In genomic region chr9:46315807-46316365, GRCm38 (mm10) we compare ENCODE assay signal across 14 mouse cellular contexts. TPM values are rescaled to one million over a fixed set of nuclear protein-coding genes. Genes with fewer than 3 reads are reported as not detected.
A peak's percentile ranks its signal among the peaks of the same experiment; 100 is the strongest.
DNase-seq lines count a peak whose midpoint lies in the region; ATAC-seq and TF ChIP-seq lines count a peak whose summit lies in the region.
"Had no signal": no experiment of that assay in that cellular context is flagged by ENCODE, and none has a peak within 500 bp of the region (broad histone marks: within the 10 kb centered on the region; RNA-seq: fewer than 3 reads in every experiment).

No protein-coding gene starts in this region.

- H3K9ac ChIP-seq in forebrain, embryonic 15.5 days (replicated peaks), result no peak overlapping the region
- H3K9ac ChIP-seq in neural tube, embryonic 13.5 days, result no peak overlapping the region

- peak; percentile 61 for DNase-seq in layer of hippocampus, adult 11-12 months (ENCODE audit: low spot score)
- DNase-seq in layer of hippocampus, adult 9-10 months (ENCODE audit: low spot score), result no peak
- peak; percentile 40 to 54 for DNase-seq in layer of hippocampus, postnatal 10 days (ENCODE audit: low spot score in 2 of 2)
- no peak for DNase-seq in cerebellum, adult 2 months
- DNase-seq in adipocyte (ENCODE audit: low spot score), result no peak
- DNase-seq in ovary, adult 18-20 months (ENCODE audit: low spot score), result no peak
- DNase-seq: adrenal gland, postnatal 25 days; B cell, adult 2 months; kidney, adult 2 months had no signal

- H3K9me3 ChIP-seq in forebrain, embryonic 15.5 days, result no peaks in the 10 kb centered on the region
- H3K9me3 ChIP-seq in neural tube, embryonic 13.5 days, result peaks cover 8% of the 10 kb centered on the region; the same call in 1 of the 2 replicates

- peak overlapping the region; percentile 62 for H3K27ac ChIP-seq in forebrain, embryonic 15.5 days (replicated peaks)
- H3K27ac ChIP-seq in neural tube, embryonic 13.5 days (replicated peaks), result peak overlapping the region; percentile 54; the same call in 1 of the 2 replicates
- no peak overlapping the region for H3K27ac ChIP-seq in cerebellum, adult 2 months (ENCODE audit: insufficient read depth, low read length)
- H3K27ac ChIP-seq: heart, embryonic 10.5 days; stomach, postnatal 0 days had no signal

- TF ChIP-seq CTCF in cerebellum, adult 2 months (IDR thresholded peaks at IDR 0.05; ENCODE audit: borderline replicate concordance, insufficient read depth, low read depth, low read length), result no peak

- ATAC-seq in forebrain, embryonic 15.5 days (replicated peaks), result peak; percentile 72
- ATAC-seq in neural tube, embryonic 13.5 days (ENCODE audit: low read depth), result peak; percentile 57

- TF ChIP-seq POLR2A in cerebellum, adult 2 months (IDR thresholded peaks at IDR 0.05; ENCODE audit: borderline replicate concordance, insufficient read depth, low read length), result no peak

- WGBS in forebrain, embryonic 15.5 days, result 14% methylated on average over 11 of the region's 11 CpGs
- 19% methylated on average over 11 of the region's 11 CpGs for WGBS in neural tube, embryonic 13.5 days
- WGBS in cerebellum, adult 2 months, result 67% methylated on average over 11 of the region's 11 CpGs

- no peaks in the 10 kb centered on the region for H3K36me3 ChIP-seq in forebrain, embryonic 15.5 days
- no peaks in the 10 kb centered on the region for H3K36me3 ChIP-seq in neural tube, embryonic 13.5 days
- H3K36me3 ChIP-seq: heart, embryonic 10.5 days had no signal

- H3K4me3 ChIP-seq in forebrain, embryonic 15.5 days, result no peak overlapping the region
- H3K4me3 ChIP-seq in neural tube, embryonic 13.5 days, result no peak overlapping the region
- H3K4me3 ChIP-seq in cerebellum, adult 2 months (replicated peaks; ENCODE audit: insufficient read depth, low read depth, low read length), result no peak overlapping the region
- H3K4me3 ChIP-seq: heart, embryonic 10.5 days had no signal

- peaks cover 23% of the 10 kb centered on the region for H3K4me1 ChIP-seq in forebrain, embryonic 15.5 days
- peaks cover 19% of the 10 kb centered on the region for H3K4me1 ChIP-seq in neural tube, embryonic 13.5 days (replicated peaks)
- peaks cover 3% of the 10 kb centered on the region; the same call in 1 of the 2 replicates for H3K4me1 ChIP-seq in cerebellum, adult 2 months (ENCODE audit: control insufficient read depth, insufficient read depth, low read length)

- H3K4me2 ChIP-seq in forebrain, embryonic 15.5 days (replicated peaks), result peak overlapping the region; percentile 17
- H3K4me2 ChIP-seq in neural tube, embryonic 13.5 days, result no peak overlapping the region

- no peaks in the 10 kb centered on the region for H3K27me3 ChIP-seq in forebrain, embryonic 15.5 days
- no peaks in the 10 kb centered on the region for H3K27me3 ChIP-seq in neural tube, embryonic 13.5 days
- no peaks in the 10 kb centered on the region for H3K27me3 ChIP-seq in cerebellum, adult 2 months (ENCODE audit: control insufficient read depth, insufficient read depth, low read length)

RNA-seq across cellular contexts. Expression of gene 4931429L15Rik, which starts 3.9 kb away (rescaled TPM):
- not detected in 2 replicates for polyA plus RNA-seq in forebrain, embryonic 15.5 days (2015; fragmentation: Nextera tagmentation; extraction: Ambion mirVana)
- total RNA-seq in layer of hippocampus, postnatal 10 days (2021), result not detected
- not detected in 2 replicates for polyA plus RNA-seq in neural tube, embryonic 13.5 days (2015; fragmentation: Nextera tagmentation; extraction: Ambion mirVana)
- not detected in 2 replicates for polyA plus RNA-seq in cerebellum, adult 2 months (2012; rRNA removed)
- total RNA-seq: adrenal gland, postnatal 25 days had no signal
- polyA plus RNA-seq: heart, embryonic 10.5 days; kidney, adult 2 months; limb, embryonic 14.5 days; stomach, postnatal 0 days had no signal

RNA-seq across cellular contexts. Expression of gene Bud13, which starts 33.1 kb away (rescaled TPM):
- 18.5 and 19.7 TPM in 2 replicates for polyA plus RNA-seq in forebrain, embryonic 15.5 days (2015; fragmentation: Nextera tagmentation; extraction: Ambion mirVana)
- 10 to 100 TPM in 1 of 2 experiments, 1 to 10 TPM in 1; 8.9 to 10.1 TPM for total RNA-seq in layer of hippocampus, postnatal 10 days (2021)
- 15.7 and 18.3 TPM in 2 replicates for polyA plus RNA-seq in neural tube, embryonic 13.5 days (2015; fragmentation: Nextera tagmentation; extraction: Ambion mirVana)
- polyA plus RNA-seq in cerebellum, adult 2 months (2012; rRNA removed), result 11.9 and 12.8 TPM in 2 replicates

RNA-seq across cellular contexts. Expression of gene Zpr1, which starts 43.0 kb away (rescaled TPM):
- polyA plus RNA-seq in forebrain, embryonic 15.5 days (2015; fragmentation: Nextera tagmentation; extraction: Ambion mirVana), result 69.7 and 73.1 TPM in 2 replicates
- 10 to 100 TPM; 39.1 to 39.3 TPM for total RNA-seq in layer of hippocampus, postnatal 10 days (2021)
- 54.4 and 59.3 TPM in 2 replicates for polyA plus RNA-seq in neural tube, embryonic 13.5 days (2015; fragmentation: Nextera tagmentation; extraction: Ambion mirVana)
- 37.9 and 40.3 TPM in 2 replicates for polyA plus RNA-seq in cerebellum, adult 2 months (2012; rRNA removed)

RNA-seq across cellular contexts. Expression of gene Apoa5, which starts 47.5 kb away (rescaled TPM):
- polyA plus RNA-seq in forebrain, embryonic 15.5 days (2015; fragmentation: Nextera tagmentation; extraction: Ambion mirVana), result not detected in 2 replicates
- not detected for total RNA-seq in layer of hippocampus, postnatal 10 days (2021)
- polyA plus RNA-seq in neural tube, embryonic 13.5 days (2015; fragmentation: Nextera tagmentation; extraction: Ambion mirVana), result not detected in 2 replicates
- polyA plus RNA-seq in cerebellum, adult 2 months (2012; rRNA removed), result not detected in 2 replicates
- total RNA-seq: adrenal gland, postnatal 25 days had no signal
- polyA plus RNA-seq: kidney, adult 2 months; limb, embryonic 14.5 days had no signal

Comparison
In these comparisons a context has a peak if more than half of its experiments do, and no peak if none do; other contexts are left out.
1. DNase-seq: peak in layer of hippocampus, adult 11-12 months (single experiment) and layer of hippocampus, postnatal 10 days (2 of 2); none in layer of hippocampus, adult 9-10 months (single experiment), cerebellum, adult 2 months (0 of 2), adipocyte (single experiment) and ovary, adult 18-20 months (single experiment).